Mouse (Mus musculus) cerebellum, adult 2 months (tissue): Measurements from ENCODE around the gene Arhgef1.

Source experiments
- CTCF ChIP-seq: fragments of 200-500 bp; IDR thresholded peaks from 2 replicates; pipeline ENCODE4 v1.5.1; 2011; ENCODE audit warnings: low read depth, mild to moderate bottlenecking, control low read depth, low read length, moderate library complexity, borderline replicate concordance; ENCODE audit not compliant: insufficient read depth
- POLR2A ChIP-seq: fragments of 200-500 bp; IDR thresholded peaks from 2 replicates; pipeline ENCODE4 v1.6.1; 2011; ENCODE audit warnings: low read length, control low read depth, borderline replicate concordance; ENCODE audit not compliant: insufficient read depth

- TF ChIP-seq CTCF (no peak), POLR2A (no peak)
These were observed 16.1 kb downstream of the Arhgef1 start for GRCm38 (mm10) chr7:24918763-24919323.
